Mouse (Mus musculus) neutrophil, adult 5-6 weeks (primary cell): ENCODE results near the gene Gpr152. TPM values are rescaled to one million over a fixed set of nuclear protein-coding genes. Genes with fewer than 3 reads are reported as not detected.

Experiments
- ATAC-seq: fragments of 151-379, 151-347 bp; 2 replicates; pipeline ENCODE4 v1.8.0; 2017; ENCODE audit warnings: mild to moderate bottlenecking, moderate TSS enrichment; ENCODE audit not compliant: insufficient number of reproducible peaks, poor library complexity, low FRiP score, severe bottlenecking; ENCODE audit errors: extremely low read depth
- total RNA-seq: library from RNA; stranded (forward); fragments of 200-1000 nt; gene quantifications from 2 replicates; pipeline ENCODE4 v1.2.3, GENCODE M21; 2017

Gene Gpr152
- total RNA-seq, 1 experiment from 2014 or later, result 0.23 TPM

DNA sequence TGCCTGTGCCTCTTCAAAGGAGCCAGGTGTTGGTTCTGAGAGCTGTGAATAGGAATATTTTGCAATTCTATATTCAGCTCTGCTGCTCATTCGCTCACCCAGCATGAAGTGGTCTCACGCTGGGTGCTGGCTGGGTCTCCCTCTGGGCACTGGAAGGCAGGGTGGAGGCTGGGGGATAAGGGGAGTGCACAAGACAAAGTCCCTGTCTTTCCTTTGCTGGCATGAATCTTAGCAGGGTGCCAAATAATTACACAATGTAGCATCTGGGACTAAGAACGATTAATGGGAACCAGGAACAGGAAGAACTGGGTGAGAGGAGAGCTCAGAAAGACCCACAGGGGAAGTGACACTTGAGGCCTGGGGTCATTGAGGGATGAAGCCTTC is 7.4 kb downstream of the Gpr152 start:
- ATAC-seq, result no peak

DNA sequence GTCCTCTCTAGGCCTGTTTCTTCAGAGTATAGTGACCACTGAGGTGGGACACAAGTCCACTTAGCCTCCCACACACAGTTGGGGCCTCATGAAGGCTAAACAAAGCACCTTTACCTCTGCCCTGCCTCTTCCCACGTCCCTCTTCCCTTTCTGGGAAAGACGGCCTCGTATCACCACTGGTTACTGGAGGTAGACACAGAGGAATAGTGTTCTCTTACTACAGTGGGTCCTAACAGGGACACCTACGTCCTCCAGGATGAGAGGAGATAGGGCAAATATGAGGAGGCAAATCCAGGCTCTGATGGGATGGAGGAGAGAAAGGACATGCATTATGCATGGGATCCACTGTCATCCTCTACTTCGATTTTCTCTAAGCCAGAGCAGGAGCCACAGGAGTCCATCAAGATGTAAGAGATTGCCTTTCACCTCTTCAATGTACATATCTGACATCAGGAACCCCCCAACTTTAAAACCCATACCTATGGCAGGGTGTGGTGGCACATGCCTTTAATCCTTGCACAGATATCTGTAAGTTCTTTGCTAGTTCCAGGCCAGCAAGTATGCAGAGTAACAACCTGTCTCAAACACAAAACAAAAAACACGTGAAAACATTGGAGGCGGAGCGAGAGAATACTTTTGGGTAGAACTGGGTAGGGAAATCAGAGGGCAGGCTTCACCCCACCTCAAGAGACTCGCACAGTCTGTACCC is 8.3 kb downstream of the Gpr152 start:
- no peak for ATAC-seq

DNA sequence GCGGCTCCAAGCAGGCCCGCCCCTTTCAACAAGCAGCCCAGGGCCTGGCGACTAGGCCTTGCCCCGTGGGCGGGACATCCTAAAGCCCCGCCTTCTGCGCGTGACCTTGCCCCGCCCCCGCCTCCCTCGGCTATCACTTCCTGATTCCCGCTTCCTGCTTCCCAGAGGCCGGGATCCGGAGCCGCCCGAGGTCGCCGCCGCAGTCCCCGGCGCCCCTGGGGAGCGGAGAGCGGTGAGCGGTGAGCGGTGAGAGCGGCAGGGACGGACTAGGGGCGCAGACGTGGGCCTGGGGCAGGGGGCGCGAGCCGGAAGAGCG is 8.9 kb downstream of the Gpr152 start, which contains the start of gene Coro1b:
Coro1b (plus strand) TSS at position 129 of the 316 bp plus-strand sequence.
- peak; percentile 84 for ATAC-seq

DNA sequence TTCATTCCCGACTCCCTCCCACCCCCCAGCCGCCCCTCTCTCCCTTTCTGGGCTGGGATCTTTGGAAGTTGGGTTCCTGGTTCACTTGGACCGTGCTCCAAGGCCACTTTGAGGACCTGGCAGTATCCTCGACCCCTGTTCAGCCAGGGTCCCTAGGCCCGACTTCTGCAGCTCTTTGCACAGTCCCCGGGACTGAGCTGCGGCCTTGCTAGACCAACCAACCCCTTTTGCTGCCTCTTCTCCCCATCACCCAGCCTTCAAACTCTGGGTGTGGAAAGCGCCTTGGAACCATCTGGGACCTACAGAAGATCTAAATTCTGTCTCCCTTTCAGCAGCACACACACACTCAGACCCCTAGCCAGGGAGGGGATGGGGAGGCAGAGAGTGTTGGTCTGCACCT is 9.2 kb downstream of the Gpr152 start:
- ATAC-seq, result no peak

DNA sequence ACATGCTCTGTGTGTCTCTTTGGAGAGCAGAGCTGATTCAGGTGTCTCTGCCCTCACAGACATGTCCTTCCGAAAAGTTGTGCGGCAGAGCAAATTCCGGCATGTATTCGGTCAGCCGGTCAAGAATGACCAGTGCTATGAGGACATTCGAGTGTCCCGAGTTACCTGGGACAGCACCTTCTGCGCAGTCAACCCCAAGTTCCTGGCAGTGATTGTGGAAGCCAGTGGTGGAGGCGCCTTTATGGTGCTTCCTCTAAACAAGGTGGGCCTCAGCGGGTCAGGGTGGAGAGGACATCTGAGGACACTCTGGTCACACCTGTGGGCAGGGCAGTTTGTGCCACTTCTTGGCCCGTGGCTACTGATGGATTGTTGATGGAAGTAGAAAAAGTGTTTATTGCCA is 9.7 kb downstream of the Gpr152 start:
- ATAC-seq, result no peak

DNA sequence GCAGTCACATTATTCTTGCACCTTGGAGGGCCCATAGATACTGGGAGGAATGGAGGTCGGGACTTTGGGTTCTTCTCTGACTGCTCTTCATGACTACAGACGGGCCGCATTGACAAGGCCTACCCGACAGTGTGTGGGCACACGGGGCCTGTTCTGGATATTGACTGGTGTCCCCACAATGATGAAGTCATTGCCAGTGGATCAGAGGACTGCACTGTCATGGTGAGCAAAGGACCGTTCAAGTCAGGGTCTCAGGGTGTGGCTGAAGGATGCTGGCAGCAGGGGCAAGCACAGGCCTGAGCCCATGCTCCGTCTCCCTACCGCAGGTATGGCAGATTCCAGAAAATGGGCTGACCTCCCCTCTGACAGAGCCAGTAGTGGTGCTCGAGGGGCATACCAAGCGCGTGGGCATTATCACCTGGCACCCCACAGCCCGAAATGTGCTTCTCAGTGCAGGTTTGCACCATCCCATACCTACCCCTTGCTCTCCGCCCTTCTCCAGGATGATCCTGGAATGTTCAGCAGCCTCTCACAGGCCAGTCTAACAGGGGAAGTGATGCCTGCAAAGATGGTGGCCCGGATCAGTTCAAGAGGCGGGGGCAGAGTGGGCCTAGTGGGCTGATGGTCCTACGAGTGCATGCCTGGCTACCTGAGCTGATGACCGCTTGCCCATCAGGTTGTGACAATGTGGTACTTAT is 10.3 kb downstream of the Gpr152 start:
- no peak for ATAC-seq

DNA sequence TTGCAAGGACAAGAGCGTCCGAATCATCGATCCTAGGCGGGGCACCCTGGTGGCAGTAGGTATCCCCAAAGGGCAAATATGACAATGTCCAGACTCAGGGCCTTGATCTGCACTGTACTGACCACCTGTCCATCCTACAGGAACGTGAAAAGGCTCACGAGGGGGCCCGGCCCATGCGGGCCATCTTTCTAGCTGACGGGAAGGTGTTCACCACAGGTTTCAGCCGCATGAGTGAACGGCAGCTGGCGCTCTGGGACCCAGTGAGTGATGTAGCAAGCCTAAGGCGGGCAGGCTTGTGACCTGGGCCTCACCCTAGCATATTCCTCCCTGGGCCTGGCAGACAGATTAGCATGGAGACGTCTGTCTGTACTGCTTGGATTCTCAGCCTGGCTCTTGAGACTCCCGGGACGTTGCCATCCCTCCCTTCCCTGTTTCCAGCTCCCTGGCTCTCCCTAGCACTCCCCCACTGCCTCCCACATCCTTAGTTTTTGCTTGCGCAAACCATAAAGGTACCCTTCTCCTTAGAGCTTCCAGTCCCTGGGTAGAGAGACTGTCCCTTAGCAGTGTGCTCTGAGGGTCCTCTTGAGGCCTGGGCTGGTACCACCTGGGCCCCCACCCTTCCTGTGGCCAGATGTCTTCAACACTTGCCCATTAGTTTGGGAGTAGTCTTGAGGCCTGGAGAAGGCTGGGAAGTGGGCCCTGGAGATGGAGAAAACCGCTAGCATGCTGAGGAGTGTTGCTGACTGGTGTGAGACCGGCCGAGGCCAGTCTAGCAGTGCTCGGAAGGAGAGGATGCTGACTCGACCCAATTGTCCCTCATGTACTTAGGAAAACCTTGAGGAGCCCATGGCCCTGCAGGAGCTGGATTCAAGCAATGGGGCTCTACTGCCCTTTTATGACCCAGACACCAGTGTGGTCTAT is 11.2 kb downstream of the Gpr152 start:
- ATAC-seq, result no peak

DNA sequence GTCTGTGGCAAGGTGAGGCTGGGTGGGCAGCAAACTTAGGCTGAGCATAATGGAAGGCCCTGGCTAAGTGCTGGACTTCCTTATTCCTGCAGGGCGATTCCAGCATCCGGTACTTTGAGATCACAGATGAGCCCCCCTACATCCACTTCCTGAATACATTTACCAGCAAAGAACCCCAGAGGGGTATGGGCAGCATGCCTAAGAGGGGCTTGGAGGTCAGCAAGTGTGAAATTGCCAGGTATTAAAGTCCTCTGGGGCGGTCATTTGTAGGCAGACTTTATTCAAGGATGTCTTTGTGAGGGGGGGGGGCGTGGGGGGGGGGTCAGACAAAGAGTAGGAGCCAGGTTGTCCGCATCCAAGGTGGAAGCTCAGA is 11.9 kb downstream of the Gpr152 start:
- ATAC-seq, result no peak

DNA sequence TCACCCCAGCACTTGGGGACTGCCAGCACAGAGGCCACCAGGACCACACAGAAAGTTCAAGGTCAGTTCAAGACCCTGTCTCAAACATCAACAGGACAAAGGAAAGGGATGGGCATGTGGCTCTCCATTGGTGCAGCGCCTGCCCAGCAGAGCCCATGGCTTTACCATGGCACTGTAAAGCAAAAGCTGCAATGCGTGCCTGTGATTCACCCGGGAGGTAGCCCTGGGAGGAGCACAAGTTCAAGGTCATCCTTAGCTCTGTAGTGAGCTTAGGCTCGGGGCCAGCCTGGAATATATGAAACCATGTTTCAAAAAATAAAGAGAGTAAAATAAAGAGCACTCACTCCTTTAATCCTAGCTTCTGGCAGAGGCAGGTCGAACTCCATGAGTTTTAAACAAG is 12.3 kb downstream of the Gpr152 start:
- no peak for ATAC-seq

DNA sequence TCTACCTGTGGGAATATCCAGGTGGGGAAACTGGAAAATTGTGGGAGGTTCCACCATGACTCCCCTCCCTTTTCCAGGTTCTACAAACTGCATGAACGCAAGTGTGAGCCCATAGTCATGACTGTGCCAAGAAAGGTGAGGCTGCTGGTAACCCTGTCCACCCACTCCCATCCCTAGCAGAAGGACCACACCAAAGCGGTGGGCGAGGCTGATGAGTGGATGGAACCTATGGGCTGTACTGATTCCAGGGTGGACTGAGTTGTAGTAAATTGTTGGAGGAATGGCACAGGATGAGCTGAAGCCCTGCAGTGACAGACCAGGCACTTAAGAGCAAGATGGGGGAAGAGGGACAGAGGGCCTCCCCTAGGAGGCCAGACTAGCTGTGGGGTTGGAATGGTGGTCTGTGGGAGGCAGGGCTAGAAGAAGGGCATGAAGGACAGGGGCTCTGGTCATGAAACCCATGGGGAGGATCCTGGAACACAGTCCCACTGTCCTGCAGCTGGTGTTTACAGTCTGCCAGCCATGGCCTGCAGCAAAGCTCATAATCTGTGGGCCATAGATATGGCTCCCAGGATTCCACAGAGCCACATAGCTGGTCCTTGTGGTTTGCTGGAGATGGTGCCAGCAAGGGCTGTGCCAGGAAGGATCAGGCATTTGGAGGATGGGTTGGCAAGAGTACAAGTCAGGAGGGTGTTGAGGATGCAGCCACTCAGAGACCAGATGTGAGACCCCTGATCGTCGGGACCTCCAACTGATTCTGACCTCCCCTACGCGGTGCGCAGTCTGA is 13.1 kb downstream of the Gpr152 start:
- no peak for ATAC-seq

DNA sequence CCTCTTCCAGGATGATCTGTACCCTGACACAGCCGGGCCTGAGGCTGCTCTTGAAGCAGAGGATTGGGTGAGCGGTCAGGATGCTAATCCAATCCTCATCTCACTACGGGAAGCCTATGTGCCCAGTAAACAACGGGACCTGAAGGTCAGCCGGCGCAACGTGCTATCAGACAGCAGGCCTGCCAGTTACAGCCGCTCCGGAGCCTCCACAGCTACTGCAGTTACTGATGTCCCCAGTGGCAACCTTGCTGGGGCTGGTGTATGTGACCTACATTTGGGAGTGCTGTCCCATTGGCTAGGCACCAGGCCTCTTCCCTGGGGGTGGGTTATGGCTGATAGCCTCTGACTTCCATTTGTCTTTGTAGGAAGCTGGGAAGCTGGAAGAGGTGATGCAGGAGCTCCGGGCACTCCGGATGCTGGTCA is 13.7 kb downstream of the Gpr152 start, which contains the start of gene Ptprcap:
Ptprcap (plus strand) TSS at position 373 of the 423 bp plus-strand sequence.
- ATAC-seq, result no peak

DNA sequence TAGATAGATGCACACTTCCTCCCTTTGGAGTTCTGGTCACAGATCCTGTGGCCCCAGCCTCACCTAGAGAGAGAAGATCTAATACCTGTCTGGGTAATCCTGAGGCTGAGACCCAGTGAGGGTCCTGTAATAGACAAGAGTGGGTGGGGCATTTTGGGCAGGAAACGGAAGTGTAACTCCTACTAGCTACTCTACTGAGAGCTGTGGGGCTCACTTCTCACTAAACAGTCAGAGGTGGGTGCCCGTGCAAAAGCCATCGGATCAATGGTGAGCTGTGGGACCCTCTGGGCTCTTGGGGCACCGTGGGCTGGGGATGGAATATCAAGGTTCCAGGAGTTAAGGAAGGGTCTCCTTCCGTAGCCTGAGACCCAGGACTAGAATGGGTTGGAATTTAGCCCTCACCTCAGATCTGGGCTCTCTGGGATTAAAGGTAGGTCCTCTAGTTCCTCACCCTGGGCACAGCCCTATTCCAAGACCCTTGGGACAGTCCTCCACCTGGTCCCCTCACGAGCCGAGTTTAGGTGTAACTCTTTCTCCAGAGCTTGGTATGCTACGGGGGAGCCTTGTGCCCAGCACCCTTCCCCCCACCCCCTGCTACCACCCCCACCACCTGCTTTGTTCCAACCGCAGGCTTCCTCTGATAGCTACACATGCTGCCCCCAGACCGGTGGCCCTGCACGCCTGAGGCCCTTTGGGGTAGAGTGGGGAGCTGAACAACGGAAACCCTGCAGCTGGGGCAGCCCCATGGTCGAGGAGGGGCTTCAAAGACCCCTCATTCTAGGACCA is 15.0 kb downstream of the Gpr152 start:
- ATAC-seq, result peak; percentile 32; the same call in 1 of the 2 replicates

DNA sequence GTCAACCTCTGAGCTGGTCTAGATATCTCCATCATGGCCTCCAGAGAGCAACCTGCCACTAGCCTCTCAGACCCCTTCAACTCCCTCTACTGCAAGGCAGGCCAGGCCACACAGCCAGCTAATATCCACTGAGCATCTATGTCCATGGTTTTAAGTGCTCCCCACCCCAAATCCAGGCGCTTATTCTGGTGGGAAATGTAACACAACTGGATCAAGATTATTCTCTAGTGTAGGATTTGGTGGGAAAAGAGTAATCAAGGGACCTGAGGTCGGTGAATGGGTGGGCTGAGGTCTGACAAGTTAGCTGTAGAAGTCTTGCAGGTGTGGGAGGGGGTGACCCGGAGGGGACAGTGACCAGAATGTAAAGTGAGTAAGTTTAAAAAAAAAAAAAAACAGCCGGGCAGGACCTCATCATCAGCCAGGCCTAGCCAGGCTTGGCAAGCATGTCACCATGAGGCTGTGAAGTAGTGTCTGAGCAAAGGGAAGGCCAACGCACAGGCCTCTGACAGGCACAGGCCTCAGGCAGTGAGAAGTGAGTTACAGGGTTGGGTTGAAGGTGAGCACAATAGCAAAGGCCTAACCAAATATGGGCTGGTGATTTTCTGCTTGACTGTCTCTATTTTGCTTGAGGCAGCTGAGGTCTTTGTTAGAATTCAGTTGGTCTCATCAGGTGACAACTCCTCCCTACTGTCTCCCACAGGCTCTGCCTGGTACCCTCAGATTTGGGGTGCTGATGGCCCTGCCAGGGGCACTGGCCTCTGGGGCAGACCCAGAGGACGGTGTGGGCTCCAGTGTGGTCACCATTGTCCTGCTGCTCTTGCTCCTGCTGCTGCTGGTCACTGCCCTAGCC is 15.9 kb downstream of the Gpr152 start:
- ATAC-seq, result peak; percentile 40

DNA sequence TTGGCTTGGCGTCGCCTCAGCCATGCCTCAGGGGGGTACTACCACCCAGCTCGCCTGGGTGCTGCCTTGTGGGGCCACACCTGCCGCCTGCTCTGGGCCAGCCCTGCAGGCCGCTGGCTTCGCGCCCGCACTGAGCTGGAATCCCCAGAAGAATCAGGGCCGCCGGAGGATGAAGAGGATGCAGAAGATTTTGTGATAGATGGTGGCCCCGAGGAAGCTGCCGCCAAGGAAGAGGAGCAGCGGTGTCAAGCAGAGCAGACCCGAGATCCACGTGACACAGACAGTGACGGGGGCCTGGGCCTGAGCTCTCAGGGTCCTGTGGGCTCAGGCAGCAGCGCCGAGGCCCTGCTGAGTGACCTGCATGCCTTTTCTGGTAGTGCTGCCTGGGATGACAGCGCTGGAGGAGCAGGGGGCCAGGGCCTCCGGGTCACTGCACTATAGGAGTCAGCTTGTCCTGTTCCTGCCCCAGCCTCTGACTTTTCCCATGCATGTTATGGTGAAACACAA is 16.5 kb downstream of the Gpr152 start:
- no peak for ATAC-seq

DNA sequence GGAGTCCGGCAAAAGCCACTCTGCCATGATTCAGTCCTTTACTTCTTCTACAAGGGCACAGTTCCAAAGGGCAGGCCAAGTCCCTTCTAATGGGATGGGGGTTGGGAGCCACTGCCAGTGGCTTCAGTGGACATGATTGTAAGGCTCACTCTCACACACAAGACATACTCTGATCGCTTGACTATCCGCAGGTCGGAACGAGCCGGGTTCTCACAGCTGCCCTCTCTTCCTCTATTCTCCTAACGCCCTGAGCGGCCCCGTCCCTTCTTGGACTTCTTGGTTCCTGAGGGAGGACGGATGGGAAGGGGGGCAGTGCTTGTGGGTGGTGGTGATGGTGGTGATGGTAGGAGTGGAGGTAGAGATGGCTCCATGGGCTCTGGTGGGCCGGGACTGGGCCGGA is 17.2 kb downstream of the Gpr152 start:
- ATAC-seq, result no peak

DNA sequence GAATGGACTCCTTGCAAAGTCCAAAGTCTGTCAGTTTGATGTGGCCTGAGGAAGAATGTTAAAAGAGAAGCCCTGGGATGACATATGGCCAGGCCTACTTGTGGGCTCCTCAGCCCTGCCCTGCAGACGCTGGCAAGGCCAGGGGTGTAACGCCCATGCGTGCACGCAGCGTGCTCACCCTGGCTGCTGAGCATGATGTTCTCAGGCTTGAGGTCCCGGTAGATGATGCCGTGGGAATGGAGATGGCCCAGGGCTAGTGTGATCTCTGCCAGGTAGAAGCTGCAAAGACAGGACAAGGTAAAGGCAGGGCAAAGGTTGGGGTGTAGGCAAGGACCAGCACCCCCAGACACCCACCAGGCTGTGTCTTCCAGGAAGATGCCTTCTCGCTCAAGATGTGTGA is 19.5 kb downstream of the Gpr152 start:
- ATAC-seq, result no peak
